Mouse (Mus musculus) neutrophil, adult 65 days (primary cell): ENCODE measurements around the gene Vmn1r128. TPM values are rescaled to one million over a fixed set of nuclear protein-coding genes. Genes with fewer than 3 reads are reported as not detected.

Experiments used
- total RNA-seq: library from RNA; stranded (reverse); gene quantifications from 2 replicates; pipeline ENCODE4 v1.2.4, GENCODE M21; 2023

Gene Vmn1r128
- total RNA-seq, result not detected in 2 replicates

DNA sequence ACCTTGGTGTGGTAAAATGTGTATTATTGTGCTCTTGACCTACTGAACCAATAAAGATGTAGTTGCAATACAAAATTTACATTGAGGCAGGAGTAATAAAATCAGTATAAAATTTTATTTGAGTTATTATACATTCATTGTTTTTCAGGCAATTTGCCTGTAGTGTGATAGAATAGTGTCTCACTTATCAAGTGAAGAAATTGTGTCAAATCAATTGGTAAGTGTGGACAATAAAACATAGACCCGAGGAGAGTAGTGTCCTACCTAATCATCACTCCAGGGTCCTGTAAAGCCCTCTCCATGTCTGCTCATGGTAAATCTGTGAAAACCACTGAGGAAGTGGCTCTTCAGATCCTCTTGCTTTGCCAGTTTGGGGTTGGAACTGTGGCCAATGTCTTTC is at the start of gene Vmn1r128:
Vmn1r128 (plus strand) TSS at position 301 of the 400 bp plus-strand sequence.

DNA sequence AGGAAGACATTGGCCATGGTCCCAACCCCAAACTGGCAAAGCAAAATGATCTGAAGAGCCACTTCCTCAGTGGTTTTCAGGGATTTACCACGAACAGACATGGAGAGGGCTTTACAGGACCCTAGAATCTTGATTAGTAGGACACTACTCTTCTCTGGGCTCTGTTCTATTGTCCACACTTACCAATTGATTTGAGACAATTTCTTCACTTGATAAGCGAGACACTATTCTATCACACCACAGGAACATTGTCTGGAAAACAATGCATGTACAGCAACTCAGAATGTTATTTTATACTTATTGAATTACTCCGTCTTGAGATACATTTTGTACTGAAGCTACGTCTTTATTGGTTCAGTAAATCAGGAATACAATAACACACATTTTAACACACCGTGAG is 47.8 kb upstream of the Vmn1r128 start, which contains the start of gene Vmn1r126:
Vmn1r126 (minus strand) TSS at position 101 of the 400 bp plus-strand sequence.

DNA sequence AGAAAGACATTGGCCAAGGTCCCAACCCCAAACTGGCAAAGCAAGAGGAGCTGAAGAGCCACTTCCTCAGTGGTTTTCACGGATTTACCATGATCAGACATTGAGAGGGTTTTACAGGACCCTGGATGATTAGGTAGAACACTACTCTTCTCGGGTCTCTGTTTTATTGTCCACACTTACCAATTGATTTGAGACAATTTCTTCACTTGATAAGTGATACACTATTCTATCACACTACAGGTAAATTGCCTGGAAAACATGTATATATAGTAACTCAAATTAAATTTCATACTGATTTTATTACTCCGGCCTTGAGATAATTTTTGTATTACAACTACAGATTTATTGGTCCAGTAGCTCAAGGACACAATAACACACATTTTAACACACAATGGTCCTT is 29.4 kb upstream of the Vmn1r128 start, which contains the start of gene Vmn1r127:
Vmn1r127 (minus strand) TSS at position 101 of the 400 bp plus-strand sequence.

DNA sequence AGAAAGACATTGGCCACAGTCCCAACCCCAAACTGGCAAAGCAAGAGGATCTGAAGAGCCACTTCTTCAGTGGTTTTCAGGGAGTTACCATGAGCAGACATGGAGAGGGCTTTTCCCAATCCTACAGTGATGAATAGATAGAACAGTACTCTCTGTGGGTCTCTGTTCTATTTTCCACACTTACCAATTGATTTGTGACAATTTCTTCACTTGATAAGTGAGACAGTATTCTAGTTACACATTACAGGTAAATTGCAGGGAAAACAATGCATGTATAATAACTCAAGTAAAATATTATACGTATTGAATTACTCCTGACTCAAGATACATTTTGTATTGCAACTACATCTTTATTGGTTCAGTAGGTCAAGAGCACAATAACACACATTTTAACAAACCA is 12.0 kb downstream of the Vmn1r128 start, which contains the start of gene Vmn1r129:
Vmn1r129 (minus strand) TSS at position 101 of the 400 bp plus-strand sequence.

Other genes with a start within 250 kb of the Vmn1r128 start
- gene Vmn1r122, start 215.2 kb upstream of the Vmn1r128 start, total RNA-seq, result not detected in 2 replicates
- gene Vmn1r123, start 187.2 kb upstream of the Vmn1r128 start, total RNA-seq, result not detected in 2 replicates
- not detected in 2 replicates for gene Gm5157, start 158.9 kb upstream of the Vmn1r128 start, total RNA-seq
- not detected in 2 replicates for gene Vmn1r124, start 88.8 kb upstream of the Vmn1r128 start, total RNA-seq
- not detected in 2 replicates for gene Vmn1r125, start 77.2 kb upstream of the Vmn1r128 start, total RNA-seq
- not detected in 2 replicates for gene Vmn1r126, start 47.9 kb upstream of the Vmn1r128 start, total RNA-seq
- gene Vmn1r127, start 29.5 kb upstream of the Vmn1r128 start, total RNA-seq, result not detected in 2 replicates
- gene Vmn1r129, start 11.9 kb downstream of the Vmn1r128 start, total RNA-seq, result not detected in 2 replicates
- gene Gm6882, start 83.4 kb downstream of the Vmn1r128 start, total RNA-seq, result not detected in 2 replicates
- not detected in 2 replicates for gene Vmn1r130, start 162.4 kb downstream of the Vmn1r128 start, total RNA-seq
- gene Vmn1r131, start 196.7 kb downstream of the Vmn1r128 start, total RNA-seq, result not detected in 2 replicates